Mouse (Mus musculus) brown adipose tissue, adult 24 weeks (tissue): ENCODE data around the gene Grhpr. TPM values are rescaled to one million over a fixed set of nuclear protein-coding genes. Genes with fewer than 3 reads are reported as not detected.

Source experiments
- H3K27ac ChIP-seq: fragments of 200-500 bp; replicated peaks from 2 replicates; pipeline ENCODE4 v1.5.1; 2012; ENCODE audit warnings: low read depth, mild to moderate bottlenecking, low read length
- H3K4me1 ChIP-seq: fragments of 200-500 bp; 2 replicates; pipeline ENCODE4 v1.6.1; 2012; ENCODE audit warnings: low read length, mixed read lengths; ENCODE audit not compliant: control insufficient read depth, insufficient read depth, insufficient read length
- H3K4me3 ChIP-seq: fragments of 200-500 bp; 2 replicates; pipeline ENCODE4 v1.5.1; 2012; ENCODE audit warnings: low read depth, mild to moderate bottlenecking, low read length, moderate library complexity; ENCODE audit not compliant: insufficient read depth
- polyA plus RNA-seq: library from polyadenylated mRNA; stranded (reverse); fragments of >200 nt; gene quantifications from 2 replicates; pipeline ENCODE4 v1.2.4, GENCODE M21; 2012; ENCODE audit not compliant: missing spikeins, insufficient read depth, insufficient read length

Grhpr gene
- polyA plus RNA-seq, 1 experiment, result 50.3 TPM

DNA sequence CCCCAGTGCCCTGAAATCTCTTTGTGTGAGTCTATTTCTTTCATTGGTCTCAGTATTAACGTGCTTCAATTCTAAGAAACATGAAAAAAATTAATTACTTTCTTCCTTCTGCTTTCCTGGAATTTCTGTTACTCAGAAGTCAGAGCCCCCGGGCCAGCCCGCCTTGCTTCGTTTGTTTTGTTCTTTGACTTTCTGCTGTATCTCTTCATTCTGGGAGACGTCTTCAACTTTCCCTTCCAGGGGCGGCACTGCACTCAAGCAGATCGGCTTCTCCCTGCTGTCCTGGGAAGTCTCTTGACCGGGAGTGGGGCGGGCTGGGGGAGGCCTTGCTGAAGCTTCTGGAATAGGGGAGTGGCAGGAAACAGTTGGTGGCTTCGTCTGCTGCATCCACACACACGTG, 18.0 kb upstream of the Grhpr start:
- no peaks in the 10 kb centered on the region for H3K4me1 ChIP-seq

GRCm38 (mm10) chr4:44965175-44965574, 16.0 kb upstream of the Grhpr start:
- H3K27ac ChIP-seq, result no peak overlapping the region

More for the DNA sequence above, 18.0 kb upstream of the Grhpr start:
- Histone ChIP-seq H3K27ac (no peak overlapping the region), H3K4me3 (no peak overlapping the region)

DNA sequence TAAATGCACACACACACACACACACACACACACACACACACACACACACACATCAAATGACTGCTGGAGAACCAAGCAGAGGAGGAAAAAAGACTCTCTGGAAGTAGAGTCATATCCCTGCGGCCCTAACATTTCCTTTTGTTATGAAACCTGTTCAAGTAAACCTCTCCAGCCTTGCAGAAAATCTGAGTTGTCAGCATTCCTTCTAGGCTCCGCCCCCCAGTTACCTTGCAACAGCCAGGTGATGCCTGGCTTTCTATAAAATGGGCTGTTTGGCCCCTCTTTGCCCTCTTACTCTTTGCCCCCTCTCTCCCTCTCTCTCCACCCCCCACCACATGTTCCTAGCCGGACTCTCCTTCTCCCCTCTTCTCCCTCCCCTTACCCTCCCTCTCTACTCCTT, 15.5 kb upstream of the Grhpr start:
- Histone ChIP-seq H3K4me1 (no peaks in the 10 kb centered on the region), H3K27ac (no peak overlapping the region), H3K4me3 (no peak overlapping the region)

More at GRCm38 (mm10) chr4:44965175-44965574, 16.0 kb upstream of the Grhpr start:
- Histone ChIP-seq H3K4me3 (no peak overlapping the region), H3K4me1 (no peaks in the 10 kb centered on the region)

GRCm38 (mm10) chr4:44967402-44967801, 13.8 kb upstream of the Grhpr start:
- no peaks in the 10 kb centered on the region for H3K4me1 ChIP-seq
- H3K4me3 ChIP-seq, result no peak overlapping the region
- H3K27ac ChIP-seq, result no peak overlapping the region

DNA sequence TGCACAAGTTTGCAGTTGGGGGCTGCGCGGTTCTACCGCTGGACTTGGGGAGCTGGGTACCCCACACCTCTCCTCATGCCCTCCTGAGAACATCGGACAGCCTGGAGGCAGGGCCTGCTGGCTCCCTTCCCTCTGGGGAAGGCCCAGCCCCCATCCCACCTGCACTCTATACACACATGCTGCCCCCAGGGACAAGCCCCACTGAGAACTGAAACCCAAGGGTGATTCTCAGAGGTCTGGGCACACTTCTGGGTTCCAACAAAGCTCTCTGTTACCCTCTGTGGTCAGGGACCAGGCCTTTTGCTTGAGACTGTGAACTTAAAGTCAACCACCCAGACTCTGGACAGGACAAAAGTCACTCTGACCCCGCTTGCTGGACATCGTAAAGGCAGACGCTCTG, 11.1 kb upstream of the Grhpr start:
- Histone ChIP-seq H3K4me3 (no peak overlapping the region), H3K4me1 (no peaks in the 10 kb centered on the region), H3K27ac (no peak overlapping the region)

DNA sequence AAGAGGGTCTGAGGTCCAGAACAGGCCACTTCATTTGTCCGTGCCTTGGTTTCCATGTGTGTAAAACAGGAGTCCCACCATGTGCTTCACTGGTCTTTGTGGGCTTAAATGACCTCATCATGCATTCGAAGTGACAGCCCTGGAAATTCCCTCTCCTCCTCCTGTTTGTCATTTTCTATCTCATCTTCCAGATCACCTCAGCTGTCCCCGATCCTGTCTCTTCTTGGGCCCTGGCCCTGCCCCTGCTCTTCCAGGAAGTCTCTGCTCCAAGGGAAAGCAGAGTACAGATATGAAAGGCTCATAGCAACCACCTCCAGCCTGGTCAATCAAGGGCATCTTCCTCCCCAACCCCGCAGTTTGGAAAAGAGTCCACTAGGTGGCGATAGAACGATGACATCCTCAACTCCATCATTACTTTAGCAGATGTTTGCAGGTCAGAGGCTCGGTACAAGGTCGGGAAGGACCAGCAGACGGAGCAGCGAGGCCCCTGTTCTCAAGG, 10.5 kb upstream of the Grhpr start:
- Histone ChIP-seq H3K4me3 (no peak overlapping the region), H3K27ac (no peak overlapping the region), H3K4me1 (no peaks in the 10 kb centered on the region)

DNA sequence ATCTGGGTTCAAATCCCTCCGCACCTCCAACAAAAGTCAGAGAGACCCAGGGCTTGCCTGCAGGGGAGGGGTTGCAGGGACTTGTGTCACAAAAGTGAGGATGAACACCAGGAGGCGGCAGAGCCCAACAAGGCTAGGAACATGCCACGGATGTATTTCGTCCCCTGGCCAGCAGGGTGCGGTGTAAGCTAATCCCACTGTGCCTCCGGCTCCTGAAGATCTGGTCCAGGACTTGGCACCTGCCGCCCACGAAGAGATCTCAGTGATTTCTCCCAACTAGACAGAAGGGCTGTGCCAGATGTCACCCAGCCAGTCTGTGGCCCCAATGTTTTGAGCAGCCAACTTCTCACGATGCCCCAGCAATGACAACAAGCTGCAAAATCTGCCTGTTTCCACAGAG, 7.7 kb upstream of the Grhpr start:
- H3K27ac ChIP-seq, result no peak overlapping the region
- H3K4me1 ChIP-seq, result no peaks in the 10 kb centered on the region
- H3K4me3 ChIP-seq, result no peak overlapping the region; the same call in 1 of the 2 replicates

DNA sequence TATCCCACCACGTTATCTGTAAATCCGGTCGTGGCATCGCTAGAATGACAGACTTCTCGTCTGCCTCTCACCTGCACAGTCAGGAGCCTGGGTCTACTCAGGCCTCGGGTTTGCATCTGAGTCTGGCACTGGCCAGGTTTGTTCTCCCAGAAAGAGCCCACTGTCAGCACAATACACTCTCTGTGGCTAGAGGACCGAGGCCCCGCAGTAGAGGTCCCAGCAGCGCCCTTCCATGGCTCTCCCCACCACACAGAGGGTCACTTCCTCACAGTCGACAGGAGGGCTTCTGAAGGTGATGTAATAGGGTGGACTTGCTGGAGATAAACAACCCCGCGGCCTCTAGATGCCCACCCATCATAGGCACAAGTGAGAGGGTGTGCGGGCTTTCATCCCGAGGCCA, 7.3 kb upstream of the Grhpr start:
- Histone ChIP-seq H3K4me1 (no peaks in the 10 kb centered on the region), H3K27ac (no peak overlapping the region), H3K4me3 (no peak overlapping the region; the same call in 1 of the 2 replicates)

- Histone ChIP-seq H3K4me3 (no peak overlapping the region), H3K27ac (no peak overlapping the region), H3K4me1 (no peaks in the 10 kb centered on the region)
Observed at GRCm38 (mm10) chr4:44974331-44974730, 6.9 kb upstream of the Grhpr start.

DNA sequence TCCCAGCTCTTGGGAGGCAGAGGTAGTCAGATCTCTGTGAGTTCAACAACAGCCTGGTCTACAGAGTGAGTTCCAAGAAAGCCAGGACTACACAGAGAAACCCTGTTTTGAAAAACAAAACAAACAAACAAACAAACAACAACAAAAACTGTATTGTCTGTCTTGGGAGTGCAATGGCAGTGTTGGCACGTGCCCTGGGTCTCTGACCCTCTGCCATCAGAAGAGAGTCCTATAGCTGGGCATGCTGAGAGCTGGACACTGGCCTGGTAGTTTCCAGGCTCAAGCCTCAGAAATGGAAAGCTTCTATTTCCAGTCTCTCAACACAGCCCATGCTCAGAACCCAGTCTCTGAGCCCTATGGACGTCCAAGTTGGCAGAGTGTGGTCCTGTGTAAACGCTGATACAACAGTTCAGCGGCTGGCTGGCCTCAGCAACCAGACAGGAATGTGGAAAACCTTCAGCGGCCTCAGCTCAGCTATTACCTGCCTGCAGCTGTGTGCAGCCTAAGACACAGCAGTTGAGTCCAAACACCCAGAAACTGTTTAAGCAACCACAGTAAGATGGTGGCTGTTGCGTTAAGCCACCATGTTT, 5.1 kb upstream of the Grhpr start:
- H3K27ac ChIP-seq, result no peak overlapping the region
- H3K4me1 ChIP-seq, result peaks cover 6% of the 10 kb centered on the region; the same call in 1 of the 2 replicates
- no peak overlapping the region for H3K4me3 ChIP-seq

DNA sequence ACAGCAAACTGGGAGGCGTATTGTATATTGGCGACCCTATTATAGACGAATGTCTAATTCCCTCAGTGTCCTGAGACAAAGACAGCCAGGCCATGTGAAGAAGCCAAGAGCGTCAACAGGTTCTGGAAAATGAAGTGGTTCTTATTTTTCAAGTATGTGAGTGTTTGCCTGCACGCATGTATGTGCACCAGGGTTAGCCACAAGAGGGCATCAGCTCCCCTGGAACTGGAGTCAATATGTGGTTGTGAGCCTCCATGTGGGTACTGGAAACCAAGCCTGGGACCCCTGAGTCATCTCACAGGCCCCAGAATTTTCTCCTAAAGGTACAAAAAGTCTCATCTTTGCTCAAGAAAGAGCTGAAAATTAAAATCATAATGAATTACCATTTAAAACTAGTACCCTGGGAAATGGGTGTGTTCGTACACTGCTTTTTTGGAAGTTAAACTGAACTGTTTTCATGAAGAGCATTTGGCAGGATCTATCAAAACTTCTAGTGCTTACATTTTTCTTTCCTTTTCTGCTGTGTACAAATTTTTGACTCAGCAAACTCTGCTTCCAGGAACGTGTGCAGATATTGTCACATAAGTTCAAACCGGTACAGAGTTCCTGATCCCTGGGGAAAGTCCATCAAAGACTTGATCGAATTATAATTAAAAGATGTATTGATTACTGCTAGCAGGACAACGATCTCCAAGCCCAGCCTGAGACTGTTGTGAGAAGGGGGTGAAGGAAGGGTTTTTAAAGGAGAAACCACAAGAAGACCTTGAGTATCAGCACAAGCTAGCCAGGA, 4.1 kb upstream of the Grhpr start:
- no peak overlapping the region for H3K4me3 ChIP-seq
- H3K4me1 ChIP-seq, result peaks cover 6% of the 10 kb centered on the region; the same call in 1 of the 2 replicates
- no peak overlapping the region for H3K27ac ChIP-seq

GRCm38 (mm10) chr4:44978175-44978574, 3.0 kb upstream of the Grhpr start:
- Histone ChIP-seq H3K4me1 (peaks cover 10% of the 10 kb centered on the region), H3K27ac (no peak overlapping the region), H3K4me3 (no peak overlapping the region)

GRCm38 (mm10) chr4:44979794-44980338, 1.3 kb upstream of the Grhpr start:
- H3K27ac ChIP-seq, result no peak overlapping the region
- H3K4me3 ChIP-seq, result no peak overlapping the region
- peaks cover 10% of the 10 kb centered on the region for H3K4me1 ChIP-seq

DNA sequence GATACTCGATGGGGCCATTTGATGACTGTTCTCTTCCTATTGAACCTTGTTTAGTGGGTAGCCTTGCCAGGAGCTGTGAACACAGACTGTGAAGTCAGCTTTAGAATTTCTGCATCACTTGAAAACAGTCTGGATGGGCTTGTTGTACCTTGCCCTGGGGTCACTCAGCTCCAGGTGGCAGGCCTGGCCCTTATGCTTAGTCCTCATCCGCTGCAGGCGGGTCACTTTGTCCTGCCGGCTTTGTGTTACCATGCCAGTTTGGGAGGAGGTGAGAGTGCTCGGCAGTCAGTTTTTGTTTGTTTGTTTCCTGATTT, 736 bp downstream of the Grhpr start:
- Histone ChIP-seq H3K4me3 (peak overlapping the region; percentile 74), H3K27ac (0 out of 2 replicates have a peak overlapping the region, but pooled peaks have one; percentile 59), H3K4me1 (peaks cover 10% of the 10 kb centered on the region)

DNA sequence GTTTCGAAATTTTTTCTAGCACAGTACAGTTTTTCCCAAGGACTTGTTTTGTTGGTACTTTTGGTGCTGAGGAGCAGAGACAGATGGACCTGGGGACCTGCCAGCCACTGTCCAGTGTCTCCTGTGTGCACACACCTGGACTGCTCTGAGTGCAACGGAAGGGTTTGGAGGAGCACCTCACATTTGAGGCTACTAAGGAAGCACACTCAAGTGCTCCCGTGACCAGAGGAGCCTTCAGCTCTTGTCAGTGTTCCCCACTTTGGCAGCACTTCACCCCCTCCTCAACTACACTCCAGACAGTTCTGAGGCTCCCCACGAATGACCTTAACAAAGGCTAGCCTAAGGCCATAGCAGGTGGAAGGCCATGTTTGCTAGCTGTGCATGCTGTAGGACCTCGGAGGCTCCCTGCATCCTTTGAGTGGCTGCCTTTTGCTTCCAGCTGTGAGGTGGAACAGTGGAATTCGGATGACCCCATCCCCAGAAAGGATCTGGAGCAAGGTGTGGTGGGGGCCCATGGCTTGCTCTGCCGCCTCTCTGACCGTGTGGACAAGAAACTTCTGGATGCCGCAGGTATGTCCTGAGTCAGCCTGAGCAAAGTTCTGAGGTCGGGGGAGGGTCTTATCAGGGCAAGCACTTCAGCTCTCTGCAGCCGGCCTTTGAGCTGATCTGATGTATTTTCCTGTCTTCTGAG, 1.4 kb downstream of the Grhpr start:
- Histone ChIP-seq H3K27ac (no peak overlapping the region), H3K4me3 (peak overlapping the region; percentile 74)

More for the DNA sequence above, 1.4 kb downstream of the Grhpr start:
- peaks cover 10% of the 10 kb centered on the region for H3K4me1 ChIP-seq
